Mouse (Mus musculus): ENCODE results near the gene P2rx1.

DNA sequence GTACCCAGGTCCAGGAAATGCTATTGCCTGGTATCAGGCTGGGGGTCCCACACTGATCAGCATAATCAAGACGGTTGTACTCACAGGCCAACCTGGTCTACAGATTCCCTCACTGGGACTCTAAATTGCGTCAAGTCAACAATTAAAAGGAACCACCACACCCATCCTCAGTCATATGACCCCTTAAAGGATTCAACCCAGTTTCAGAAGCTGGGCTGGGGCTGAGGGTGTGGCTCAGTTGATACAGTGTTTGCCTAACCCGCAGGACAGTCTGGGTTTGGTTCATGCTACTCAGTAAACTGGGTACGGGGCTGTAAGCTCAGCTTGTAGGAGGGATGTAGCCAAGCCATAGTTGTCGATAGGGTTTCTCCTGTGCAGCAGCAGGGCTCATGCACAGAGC lies 12.2 kb upstream of the P2rx1 start:
- TF ChIP-seq CTCF (IDR thresholded peaks at IDR 0.05; ENCODE audit: insufficient read depth, low read depth, low read length): no peak
- no peak for TF ChIP-seq POLR2A (IDR thresholded peaks at IDR 0.05; ENCODE audit: insufficient read depth, low read depth, low read length)
